Mouse (Mus musculus) lung, embryonic 14.5 days (tissue): ENCODE measurements around the gene Rpl29. TPM values are rescaled to one million over a fixed set of nuclear protein-coding genes. Genes with fewer than 3 reads are reported as not detected.

Experiments used
- ATAC-seq: fragments of 200-750 bp; cut with Nextera tagmentation; 2 replicates; pipeline ENCODE4 v1.8.0; 2017; ENCODE audit warnings: mild to moderate bottlenecking, moderate TSS enrichment, moderate library complexity; ENCODE audit not compliant: insufficient read depth
- DNase-seq: peaks from one replicate; pipeline ENCODE4 v3.0.0-alpha.2; 2015
- H3K27ac ChIP-seq: fragments of 300-500 bp; sonication (generic); 2 replicates; pipeline ENCODE4 v1.5.1; 2014; ENCODE audit warnings: low read depth, mild to moderate bottlenecking, moderate library complexity
- H3K27me3 ChIP-seq: fragments of 300-500 bp; sonication (generic); 2 replicates; pipeline ENCODE4 v1.6.1; 2014; ENCODE audit warnings: low read length, control low read depth; ENCODE audit not compliant: insufficient read depth
- H3K36me3 ChIP-seq: fragments of 300-500 bp; sonication (generic); 2 replicates; pipeline ENCODE4 v1.6.1; 2014; ENCODE audit warnings: control low read depth; ENCODE audit not compliant: insufficient read depth
- H3K4me1 ChIP-seq: fragments of 300-500 bp; sonication (generic); 2 replicates; pipeline ENCODE4 v1.6.1; 2014; ENCODE audit warnings: antibody characterized with exemption, control low read depth; ENCODE audit not compliant: insufficient read depth
- H3K4me2 ChIP-seq: fragments of 300-500 bp; sonication (generic); 2 replicates; pipeline ENCODE4 v1.6.1; 2014; ENCODE audit warnings: mild to moderate bottlenecking
- H3K4me3 ChIP-seq: fragments of 300-500 bp; sonication (generic); 2 replicates; pipeline ENCODE4 v1.5.1; 2014; ENCODE audit warnings: low read depth, low read length
- H3K9ac ChIP-seq: fragments of 300-500 bp; sonication (generic); 2 replicates; pipeline ENCODE4 v1.6.1; 2014
- H3K9me3 ChIP-seq: fragments of 300-500 bp; sonication (generic); 2 replicates; pipeline ENCODE4 v1.6.1; 2016; ENCODE audit warnings: low read depth, low read length, control low read depth
- CTCF ChIP-seq: IDR thresholded peaks from 2 replicates; pipeline ENCODE4 v1.5.1; 2016; ENCODE audit warnings: antibody characterized with exemption, low read depth
- WGBS: fragments of 180-500 bp; shearing (Covaris S2); extraction: QIAGEN DNeasy Blood & Tissue Kit; methylation state at CpG from one replicate; pipeline ENCODE4 v1.1.7; 2014; 5-methylcytosine and 5-hydroxymethylcytosine counted together
- polyA plus RNA-seq: library from polyadenylated mRNA; unstranded; fragments of >200 nt; fragmentation: Nextera tagmentation; extraction: Ambion mirVana; gene quantifications from 2 replicates; pipeline ENCODE4 v1.2.1, GENCODE M21; 2014

Gene Rpl29
- polyA plus RNA-seq, 1 experiment from 2014 or later = 1,268 TPM

DNA sequence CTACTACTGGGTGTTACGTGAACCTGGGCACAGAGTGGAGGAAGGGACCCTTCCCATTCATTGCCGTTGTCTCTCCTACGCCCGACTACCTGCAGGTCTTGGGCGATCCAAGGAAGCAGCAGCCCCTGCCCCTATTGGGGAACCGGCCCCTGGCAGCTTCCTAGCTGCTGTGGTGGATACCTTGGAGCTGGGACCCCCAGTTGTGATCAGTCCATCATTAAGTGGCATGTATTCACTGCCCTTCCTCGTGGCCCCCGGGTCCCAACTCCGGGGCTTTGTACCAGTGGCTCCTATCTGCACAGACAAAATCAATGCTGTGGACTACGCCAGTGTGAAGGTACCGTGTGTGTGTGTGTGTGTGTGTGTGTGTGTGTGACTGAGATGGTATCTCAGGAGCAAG is 22.0 kb downstream of the Rpl29 start:
- DNase-seq (no peak), ATAC-seq (no peak)
- peaks cover 51% of the 10 kb centered on the region for H3K4me1 ChIP-seq
- H3K4me2 ChIP-seq = peak overlapping the region; percentile 41; the same call in 1 of the 2 replicates
- TF ChIP-seq CTCF = no peak
- no peaks in the 10 kb centered on the region for H3K9me3 ChIP-seq
- 58% methylated on average over 11 of the region's 11 CpGs for WGBS
- H3K36me3 ChIP-seq = no peaks in the 10 kb centered on the region
- H3K9ac ChIP-seq = no peak overlapping the region
- no peak overlapping the region for H3K4me3 ChIP-seq
- no peaks in the 10 kb centered on the region for H3K27me3 ChIP-seq
- H3K27ac ChIP-seq = 0 out of 2 replicates have a peak overlapping the region, but pooled peaks have one; percentile 42

DNA sequence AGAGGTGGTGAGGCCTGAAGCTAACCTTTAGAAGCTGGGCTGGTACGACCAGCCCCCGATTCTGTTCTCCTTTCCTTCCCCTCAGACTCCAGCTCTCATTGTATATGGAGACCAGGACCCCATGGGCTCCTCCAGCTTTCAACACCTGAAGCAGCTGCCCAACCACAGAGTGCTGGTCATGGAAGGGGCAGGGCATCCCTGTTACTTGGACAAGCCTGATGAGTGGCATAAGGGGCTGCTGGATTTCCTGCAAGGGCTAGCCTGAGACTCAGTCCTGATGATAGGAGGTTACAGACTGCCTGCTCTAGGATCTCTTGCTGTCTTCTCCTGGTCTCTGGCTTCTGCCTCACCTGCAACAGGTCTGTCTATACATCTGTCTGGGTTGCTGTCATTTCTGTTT is 22.6 kb downstream of the Rpl29 start:
- Histone ChIP-seq H3K4me1 (peaks cover 53% of the 10 kb centered on the region), H3K9ac (no peak overlapping the region), H3K27ac (no peak overlapping the region), H3K9me3 (no peaks in the 10 kb centered on the region), H3K4me2 (no peak overlapping the region), H3K36me3 (no peaks in the 10 kb centered on the region), H3K27me3 (no peaks in the 10 kb centered on the region), H3K4me3 (no peak overlapping the region)
- 17% methylated on average over 2 of the region's 2 CpGs for WGBS
- no peak for TF ChIP-seq CTCF
- DNase-seq = no peak
- no peak for ATAC-seq

DNA sequence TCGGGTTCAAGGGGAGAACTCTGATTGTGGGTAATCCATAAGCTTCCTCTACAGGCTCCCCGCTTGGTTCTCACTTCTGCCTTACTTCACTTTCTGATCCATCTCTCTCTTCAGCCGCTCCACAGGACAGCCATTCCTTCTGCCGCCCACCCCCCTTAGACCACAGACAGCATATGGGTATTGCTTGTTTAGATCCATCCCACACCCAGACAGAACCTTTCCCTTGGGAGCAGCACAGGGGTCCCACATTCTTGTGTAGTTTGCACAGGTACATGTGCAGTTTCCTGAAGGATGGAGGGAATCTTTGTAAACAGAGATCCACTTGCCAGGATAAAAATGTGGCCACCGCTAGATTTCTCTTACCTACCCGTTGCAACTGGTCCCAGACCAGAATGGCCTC is 23.1 kb downstream of the Rpl29 start:
- H3K9ac ChIP-seq = no peak overlapping the region

DNA sequence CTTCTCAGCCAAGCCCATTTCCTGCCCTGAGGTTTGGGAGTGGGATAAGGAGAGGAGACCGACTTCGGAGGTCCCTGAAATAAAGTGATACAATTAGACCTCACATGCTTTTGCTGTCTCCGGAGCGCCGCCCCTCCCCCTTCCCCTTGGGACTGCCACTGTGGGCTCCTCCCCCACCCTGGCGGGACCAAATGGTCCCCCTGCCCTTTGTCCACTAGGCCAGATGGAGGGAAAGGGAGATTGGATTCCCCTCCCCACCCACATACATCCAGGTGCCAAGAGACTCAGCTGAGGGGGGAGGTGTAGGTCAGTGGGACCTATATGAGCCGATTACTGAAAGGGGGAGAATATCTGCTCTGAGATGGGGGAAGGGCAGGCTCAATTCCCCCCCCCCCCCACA is 23.6 kb downstream of the Rpl29 start:
- peaks cover 55% of the 10 kb centered on the region for H3K4me1 ChIP-seq
- no peaks in the 10 kb centered on the region for H3K27me3 ChIP-seq
- H3K4me2 ChIP-seq = peak overlapping the region; percentile 97
- H3K9me3 ChIP-seq = no peaks in the 10 kb centered on the region
- no peak for ATAC-seq
- peak overlapping the region; percentile 73 for H3K9ac ChIP-seq
- WGBS = 0% methylated on average over 7 of the region's 7 CpGs
- H3K27ac ChIP-seq = peak overlapping the region; percentile 92
- H3K36me3 ChIP-seq = no peaks in the 10 kb centered on the region
- DNase-seq = no peak
- TF ChIP-seq CTCF = no peak
- H3K4me3 ChIP-seq = peak overlapping the region; percentile 69

More for the DNA sequence above, 23.1 kb downstream of the Rpl29 start:
- Histone ChIP-seq H3K4me3 (peak overlapping the region; percentile 69; the same call in 1 of the 2 replicates), H3K27ac (0 out of 2 replicates have a peak overlapping the region, but pooled peaks have one; percentile 92), H3K4me2 (peak overlapping the region; percentile 97), H3K9me3 (no peaks in the 10 kb centered on the region), H3K36me3 (no peaks in the 10 kb centered on the region), H3K4me1 (peaks cover 57% of the 10 kb centered on the region), H3K27me3 (no peaks in the 10 kb centered on the region)
- WGBS = 31% methylated on average over 6 of the region's 6 CpGs
- DNase-seq = no peak
- no peak for ATAC-seq
- no peak for TF ChIP-seq CTCF

DNA sequence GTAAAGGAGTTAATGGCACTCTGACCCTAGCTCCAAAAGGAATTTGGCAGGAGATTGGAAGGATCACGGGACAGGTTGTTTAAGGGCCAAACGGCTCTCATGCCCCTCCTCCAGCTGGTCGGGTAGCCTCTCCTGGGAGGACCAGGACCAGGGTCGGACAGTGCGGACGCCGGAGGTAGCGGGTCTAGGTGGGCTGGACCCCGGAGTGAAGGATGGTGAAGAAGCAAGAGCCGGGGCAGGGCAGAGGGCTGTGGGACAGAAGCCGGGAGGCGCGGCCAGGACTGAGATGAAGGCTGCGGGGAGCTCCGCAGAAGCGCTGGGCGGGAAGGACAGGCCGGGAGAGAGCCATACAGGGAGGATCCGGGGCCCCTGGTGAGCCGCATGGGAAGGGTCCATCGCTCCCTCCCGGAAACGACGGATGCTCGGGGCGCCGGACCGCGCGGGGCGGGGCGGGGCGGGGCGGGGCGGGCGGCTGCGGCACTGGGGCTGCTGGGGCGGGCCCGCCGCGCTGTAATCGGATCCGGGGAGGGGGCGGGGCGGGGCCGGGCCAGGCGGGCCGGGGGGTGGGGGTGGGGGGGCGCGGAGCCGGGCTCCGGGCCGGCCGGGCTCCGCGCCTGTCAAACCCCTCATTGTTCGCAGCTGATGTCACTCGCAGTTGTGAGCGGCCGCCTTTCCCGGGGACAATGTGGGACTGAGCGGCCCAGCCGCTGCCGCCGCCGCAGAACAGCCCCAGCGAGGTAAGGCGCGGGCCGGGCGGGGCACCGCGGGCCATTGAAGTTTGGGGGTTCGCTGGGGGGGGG is 24.2 kb downstream of the Rpl29 start, which contains the start of gene Pcbp4:
Gene Pcbp4, plus strand, starts transcription at position 21 of the 800 bp plus-strand sequence.
- H3K9me3 ChIP-seq = no peaks in the 10 kb centered on the region
- no peaks in the 10 kb centered on the region for H3K36me3 ChIP-seq
- H3K4me2 ChIP-seq = peak within 1 kb of the TSS; percentile 97
- peak within 1 kb of the TSS; percentile 69 for H3K4me3 ChIP-seq
- H3K9ac ChIP-seq = peak within 1 kb of the TSS; percentile 73
- under 1% methylated on average over 57 of the region's 74 CpGs for WGBS
- no peak for TF ChIP-seq CTCF
- peak; percentile 65 for ATAC-seq
- H3K27ac ChIP-seq = peak within 1 kb of the TSS; percentile 92
- peak; percentile 84 for DNase-seq
- H3K4me1 ChIP-seq = peaks cover 50% of the 10 kb centered on the region
- no peaks in the 10 kb centered on the region for H3K27me3 ChIP-seq

DNA sequence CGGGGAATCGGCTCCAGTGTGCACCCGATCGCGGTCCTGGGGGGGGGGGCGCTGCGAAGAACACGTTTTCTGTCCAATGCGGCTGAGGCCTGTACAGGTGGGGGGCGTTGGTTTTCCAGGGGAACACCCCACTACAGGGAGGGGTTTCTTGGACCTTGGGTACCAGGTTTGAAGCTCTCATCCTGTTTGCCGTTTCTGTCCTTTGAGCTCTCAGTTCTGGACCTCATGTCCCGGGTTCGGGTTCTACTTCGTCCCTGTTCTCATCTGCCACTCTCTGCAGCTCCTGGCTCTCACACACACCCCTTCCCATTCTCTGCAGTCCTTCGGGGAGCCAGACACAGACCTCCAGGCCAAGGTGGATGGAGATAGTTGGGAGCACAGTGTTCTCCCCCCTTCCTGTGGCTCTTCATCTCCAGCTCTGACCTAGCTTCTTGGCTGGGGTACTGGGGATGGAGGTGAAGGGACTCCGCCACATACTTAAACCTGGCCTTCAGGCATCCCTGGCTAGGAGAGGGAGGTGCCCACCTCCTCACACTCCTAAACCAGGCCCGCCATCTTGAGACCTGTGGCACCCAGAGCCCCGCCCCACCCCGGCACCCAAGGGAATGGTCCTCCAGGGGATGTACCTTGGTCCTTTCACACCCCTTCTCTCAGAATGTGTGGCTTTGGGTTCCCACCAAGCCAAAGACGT is 25.0 kb downstream of the Rpl29 start:
- no peaks in the 10 kb centered on the region for H3K9me3 ChIP-seq
- under 1% methylated on average over 20 of the region's 20 CpGs for WGBS
- no peak for DNase-seq
- peaks cover 50% of the 10 kb centered on the region for H3K4me1 ChIP-seq
- H3K9ac ChIP-seq = peak overlapping the region; percentile 73
- H3K27ac ChIP-seq = peak overlapping the region; percentile 91
- peaks cover 6% of the 10 kb centered on the region; the same call in 1 of the 2 replicates for H3K36me3 ChIP-seq
- peak overlapping the region; percentile 97 for H3K4me2 ChIP-seq
- H3K4me3 ChIP-seq = peak overlapping the region; percentile 69
- no peaks in the 10 kb centered on the region for H3K27me3 ChIP-seq
- ATAC-seq = peak; percentile 4
- no peak for TF ChIP-seq CTCF
